Mouse (Mus musculus): ENCODE results near the gene Gm10283.

DNA sequence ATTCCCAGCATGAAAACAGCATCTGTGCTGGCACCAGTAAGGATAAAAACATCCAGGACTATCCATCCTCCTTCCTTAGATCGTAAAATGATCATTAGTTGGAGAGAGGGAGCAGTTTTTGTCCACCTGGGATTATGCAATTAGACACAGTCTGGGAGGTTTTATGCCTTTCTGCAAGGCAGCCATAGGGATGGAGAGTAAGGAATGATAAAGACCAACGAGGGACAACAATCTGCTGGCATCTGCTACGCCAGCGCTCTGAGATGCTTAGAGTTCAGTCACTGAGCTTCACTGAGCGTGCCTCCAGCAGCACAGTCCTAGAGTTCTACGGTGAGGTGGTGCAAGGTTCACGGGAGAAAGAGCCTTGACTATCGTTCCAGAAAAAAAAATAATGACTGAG lies 96.6 kb downstream of the Gm10283 start:
- no peak for TF ChIP-seq POLR2A (IDR thresholded peaks at IDR 0.05; ENCODE audit: low read depth, low read length)
- no peak for TF ChIP-seq CTCF (IDR thresholded peaks at IDR 0.05; ENCODE audit: borderline replicate concordance, insufficient read depth, low read length)

Measured in embryonic fibroblast, embryonic 13.5 days (primary cell).